Mouse (Mus musculus) hindbrain, embryonic 12.5 days (tissue): ENCODE measurements around the gene Uqcrh. TPM values are rescaled to one million over a fixed set of nuclear protein-coding genes. Genes with fewer than 3 reads are reported as not detected.

ENCODE experiments used
- ATAC-seq: fragments of 200-750 bp; cut with Nextera tagmentation; 2 replicates; pipeline ENCODE4 v1.8.0; 2017; ENCODE audit warnings: moderate TSS enrichment; ENCODE audit not compliant: low FRiP score
- H3K27ac ChIP-seq: fragments of 300-500 bp; sonication (generic); 2 replicates; pipeline ENCODE4 v1.5.1; 2016; ENCODE audit warnings: mild to moderate bottlenecking
- H3K27me3 ChIP-seq: fragments of 300-500 bp; sonication (generic); 2 replicates; pipeline ENCODE4 v1.6.1; 2016; ENCODE audit warnings: mild to moderate bottlenecking
- H3K36me3 ChIP-seq: fragments of 300-500 bp; sonication (generic); 2 replicates; pipeline ENCODE4 v1.6.1; 2016; ENCODE audit warnings: mild to moderate bottlenecking
- H3K4me1 ChIP-seq: fragments of 300-500 bp; sonication (generic); 2 replicates; pipeline ENCODE4 v1.6.1; 2016
- H3K4me2 ChIP-seq: fragments of 300-500 bp; sonication (generic); replicated peaks from 2 replicates; pipeline ENCODE4 v1.6.1; 2016; ENCODE audit warnings: mild to moderate bottlenecking
- H3K4me3 ChIP-seq: fragments of 300-500 bp; sonication (generic); 2 replicates; pipeline ENCODE4 v1.5.1; 2016; ENCODE audit warnings: mild to moderate bottlenecking
- H3K9ac ChIP-seq: fragments of 300-500 bp; sonication (generic); 2 replicates; pipeline ENCODE4 v1.6.1; 2016; ENCODE audit warnings: mild to moderate bottlenecking, moderate library complexity
- H3K9me3 ChIP-seq: fragments of 300-500 bp; sonication (generic); replicated peaks from 2 replicates; pipeline ENCODE4 v1.6.1; 2016; ENCODE audit warnings: mild to moderate bottlenecking
- WGBS: fragments of 180-500 bp; shearing (Covaris S2); methylation state at CpG from one replicate; pipeline ENCODE4 v1.1.7; 2016; 5-methylcytosine and 5-hydroxymethylcytosine counted together
- polyA plus RNA-seq: library from polyadenylated mRNA; unstranded; fragments of >200 nt; fragmentation: Nextera tagmentation; extraction: Ambion mirVana; gene quantifications from 2 replicates; pipeline ENCODE4 v1.2.1, GENCODE M21; 2016

Gene Uqcrh
- polyA plus RNA-seq, 1 experiment from 2014 or later, result 361 TPM

- no peaks in the 10 kb centered on the region for H3K9me3 ChIP-seq
- peaks cover 10% of the 10 kb centered on the region; the same call in 1 of the 2 replicates for H3K4me1 ChIP-seq
- no peak overlapping the region for H3K9ac ChIP-seq
- peaks cover 18% of the 10 kb centered on the region; the same call in 1 of the 2 replicates for H3K36me3 ChIP-seq
- WGBS, result 79% methylated on average over 7 of the region's 7 CpGs
- H3K4me2 ChIP-seq, result no peak overlapping the region
- no peaks in the 10 kb centered on the region for H3K27me3 ChIP-seq
- H3K27ac ChIP-seq, result no peak overlapping the region
- H3K4me3 ChIP-seq, result no peak overlapping the region
- ATAC-seq, result no peak
Observed at GRCm38 (mm10) chr4:116048130-116048920, 26.5 kb downstream of the Uqcrh start.

- ATAC-seq, result no peak
- Histone ChIP-seq H3K4me2 (no peak overlapping the region), H3K27ac (no peak overlapping the region), H3K36me3 (peaks cover 19% of the 10 kb centered on the region; the same call in 1 of the 2 replicates), H3K27me3 (no peaks in the 10 kb centered on the region), H3K9ac (no peak overlapping the region), H3K4me3 (no peak overlapping the region), H3K9me3 (no peaks in the 10 kb centered on the region), H3K4me1 (peaks cover 8% of the 10 kb centered on the region; the same call in 1 of the 2 replicates)
- 95% methylated on average over 1 of the region's 1 CpGs for WGBS
Observed at GRCm38 (mm10) chr4:116047681-116048080, 27.2 kb downstream of the Uqcrh start.

- Histone ChIP-seq H3K27ac (no peak overlapping the region), H3K4me2 (no peak overlapping the region), H3K27me3 (no peaks in the 10 kb centered on the region), H3K9ac (no peak overlapping the region), H3K4me3 (no peak overlapping the region), H3K9me3 (no peaks in the 10 kb centered on the region), H3K4me1 (no peaks in the 10 kb centered on the region), H3K36me3 (peaks cover 25% of the 10 kb centered on the region)
- WGBS, result 96% methylated on average over 2 of the region's 2 CpGs
- ATAC-seq, result no peak
Observed at GRCm38 (mm10) chr4:116046604-116047003, 28.3 kb downstream of the Uqcrh start.

- Histone ChIP-seq H3K4me3 (no peak overlapping the region), H3K36me3 (peaks cover 20% of the 10 kb centered on the region), H3K27me3 (no peaks in the 10 kb centered on the region), H3K4me1 (no peaks in the 10 kb centered on the region), H3K9me3 (no peaks in the 10 kb centered on the region), H3K4me2 (no peak overlapping the region), H3K27ac (no peak overlapping the region), H3K9ac (no peak overlapping the region)
- 83% methylated on average over 3 of the region's 3 CpGs for WGBS
- no peak for ATAC-seq
Observed at GRCm38 (mm10) chr4:116042186-116042585, 32.7 kb downstream of the Uqcrh start.

DNA sequence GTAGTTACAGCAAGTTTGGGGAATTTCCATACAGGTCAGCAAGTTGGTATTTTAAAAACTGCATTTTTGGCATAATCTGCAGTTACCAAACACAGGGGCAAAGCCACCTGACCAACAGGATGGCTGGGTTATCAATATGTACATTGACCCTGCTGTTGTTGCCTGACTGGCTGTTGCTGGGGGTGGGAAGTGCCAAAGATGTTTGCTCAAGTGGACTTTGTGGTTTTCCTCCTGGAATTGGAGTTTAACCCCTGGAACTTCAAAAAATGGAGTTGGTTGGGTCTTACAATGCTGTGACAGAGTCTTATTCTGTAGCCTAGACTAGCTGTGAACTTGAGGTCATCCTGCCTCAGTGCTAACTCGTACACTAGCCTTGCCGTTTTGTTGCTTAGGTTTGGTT lies 34.4 kb downstream of the Uqcrh start:
- H3K27me3 ChIP-seq, result no peaks in the 10 kb centered on the region
- ATAC-seq, result no peak
- no peaks in the 10 kb centered on the region for H3K9me3 ChIP-seq
- H3K36me3 ChIP-seq, result peaks cover 18% of the 10 kb centered on the region
- no peak overlapping the region for H3K27ac ChIP-seq
- no peaks in the 10 kb centered on the region for H3K4me1 ChIP-seq
- WGBS, result 92% methylated on average over 2 of the region's 2 CpGs
- H3K4me3 ChIP-seq, result no peak overlapping the region
- H3K9ac ChIP-seq, result no peak overlapping the region
- H3K4me2 ChIP-seq, result no peak overlapping the region

DNA sequence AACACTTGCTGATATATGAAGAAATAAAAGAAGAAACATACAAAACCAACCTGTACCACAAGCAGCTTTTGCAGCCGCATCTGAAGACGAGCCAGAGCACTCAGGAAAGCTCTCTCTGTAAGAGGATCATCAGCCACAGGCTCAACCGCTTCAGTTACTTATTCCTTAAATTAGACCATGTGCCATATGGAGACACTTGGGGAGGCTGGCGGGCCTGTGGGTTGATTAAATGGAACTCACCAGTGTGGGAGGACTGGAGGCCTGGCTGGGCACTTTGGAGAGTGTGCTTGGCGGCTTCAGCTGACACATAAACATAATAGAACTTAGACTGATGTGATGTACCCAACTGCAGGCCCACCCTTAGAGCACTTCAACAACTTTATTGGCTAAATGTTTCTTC lies 41.5 kb downstream of the Uqcrh start:
- Histone ChIP-seq H3K4me1 (no peaks in the 10 kb centered on the region), H3K36me3 (peaks cover 31% of the 10 kb centered on the region), H3K4me2 (no peak overlapping the region), H3K4me3 (no peak overlapping the region), H3K27ac (no peak overlapping the region), H3K9me3 (no peaks in the 10 kb centered on the region), H3K27me3 (no peaks in the 10 kb centered on the region), H3K9ac (no peak overlapping the region)
- ATAC-seq, result no peak
- WGBS, result 91% methylated on average over 5 of the region's 5 CpGs

DNA sequence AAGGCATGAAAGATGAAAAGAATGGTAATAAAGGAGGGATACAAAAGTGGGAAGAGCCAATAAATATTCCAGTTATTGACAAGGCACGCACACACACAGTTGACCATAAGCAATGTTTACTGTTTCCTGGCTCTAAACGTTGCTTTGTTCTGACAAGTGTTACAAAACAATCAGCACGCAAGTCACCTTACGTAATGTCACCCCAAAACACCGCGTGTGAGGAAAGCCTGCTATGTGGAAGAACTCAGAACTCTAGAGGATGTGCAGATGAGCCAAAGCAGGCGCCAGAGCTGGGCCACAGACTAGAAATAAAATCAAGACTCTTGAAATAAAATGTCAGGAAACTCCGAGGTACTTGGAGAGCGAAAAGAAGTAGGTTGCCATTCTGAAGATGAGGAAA lies 42.0 kb downstream of the Uqcrh start:
- 90% methylated on average over 9 of the region's 9 CpGs for WGBS

DNA sequence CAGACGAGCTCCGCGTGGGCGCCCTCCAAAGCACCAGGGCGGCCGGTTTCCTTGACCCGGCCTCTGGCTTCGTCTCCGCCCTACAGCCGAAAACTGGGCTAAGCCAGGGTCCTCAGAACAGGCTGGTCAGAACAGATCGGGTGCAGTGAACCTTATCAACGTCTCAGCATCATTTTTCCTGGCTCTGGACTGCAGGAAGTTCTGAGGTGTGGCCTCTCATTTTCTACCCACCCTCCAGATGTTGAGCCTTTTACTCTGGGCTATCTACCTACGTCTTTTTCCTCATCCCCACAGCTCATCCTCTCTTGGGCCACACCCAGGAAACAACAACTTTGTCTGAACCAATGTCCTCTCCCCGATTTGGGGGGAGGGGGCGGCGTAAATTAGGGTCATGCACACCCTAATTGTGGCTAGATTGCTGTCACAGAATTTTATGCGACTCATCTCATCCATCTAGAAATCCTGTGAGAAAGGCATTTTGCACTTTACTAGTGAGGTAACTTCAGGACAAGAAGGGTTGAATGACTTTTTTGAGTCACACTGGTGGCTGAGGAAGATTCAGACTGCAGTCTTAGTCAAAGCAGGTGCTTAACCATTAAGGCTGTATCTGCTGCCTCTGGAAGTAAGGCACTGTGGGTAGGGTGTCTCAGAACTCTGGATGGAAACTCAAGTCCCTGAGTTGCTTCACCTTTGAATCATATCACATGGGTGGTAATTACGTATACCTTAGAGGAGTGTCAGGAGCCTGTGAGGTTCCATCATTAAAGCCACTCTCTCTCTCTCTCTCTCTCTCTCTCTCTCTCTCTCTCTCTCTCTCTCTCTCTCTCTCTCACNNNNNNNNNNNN lies 56.7 kb downstream of the Uqcrh start, which contains the start of gene Faah:
Gene Faah, minus strand, starts transcription at position 25 of the 845 bp plus-strand sequence.
- H3K27me3 ChIP-seq, result peaks cover 65% of the 10 kb centered on the region
- no peaks in the 10 kb centered on the region for H3K36me3 ChIP-seq
- ATAC-seq, result peak; percentile 70
- H3K9ac ChIP-seq, result peak within 1 kb of the TSS; percentile 77
- H3K9me3 ChIP-seq, result no peaks in the 10 kb centered on the region
- H3K4me2 ChIP-seq, result peak within 1 kb of the TSS; percentile 97
- peak within 1 kb of the TSS; percentile 49; the same call in 1 of the 2 replicates for H3K27ac ChIP-seq
- 0 out of 2 replicates have a peak, but pooled peaks cover 11% of the 10 kb centered on the region for H3K4me1 ChIP-seq
- H3K4me3 ChIP-seq, result peak within 1 kb of the TSS; percentile 67
- WGBS, result 8% methylated on average over 18 of the region's 18 CpGs

More for the DNA sequence above, 42.0 kb downstream of the Uqcrh start:
- Histone ChIP-seq H3K27me3 (no peaks in the 10 kb centered on the region), H3K27ac (no peak overlapping the region), H3K36me3 (peaks cover 31% of the 10 kb centered on the region), H3K4me1 (no peaks in the 10 kb centered on the region), H3K9ac (no peak overlapping the region), H3K4me3 (no peak overlapping the region), H3K9me3 (no peaks in the 10 kb centered on the region), H3K4me2 (no peak overlapping the region)
- ATAC-seq, result no peak

GRCm38 (mm10) chr4:116017300-116017901 lies 57.5 kb downstream of the Uqcrh start:
- peak; percentile 91 for ATAC-seq

More at GRCm38 (mm10) chr4:116017300-116017901, 57.5 kb downstream of the Uqcrh start:
- Histone ChIP-seq H3K36me3 (no peaks in the 10 kb centered on the region), H3K9me3 (no peaks in the 10 kb centered on the region), H3K27ac (peak overlapping the region; percentile 49; the same call in 1 of the 2 replicates), H3K4me1 (0 out of 2 replicates have a peak, but pooled peaks cover 11% of the 10 kb centered on the region), H3K9ac (peak overlapping the region; percentile 77), H3K4me3 (peak overlapping the region; percentile 67), H3K27me3 (peaks cover 62% of the 10 kb centered on the region), H3K4me2 (peak overlapping the region; percentile 97)
- WGBS, result under 1% methylated on average over 60 of the region's 60 CpGs
